Mouse (Mus musculus): ENCODE results near the gene Prr15. TPM values are rescaled to one million over a fixed set of nuclear protein-coding genes. Genes with fewer than 3 reads are reported as not detected.

The Prr15 gene
- 1 to 10 TPM; 1.3 to 1.8 TPM for total RNA-seq (2021)
- long read RNA-seq, experiment 1, result 0 reads
- long read RNA-seq, experiment 2, result 0 reads

DNA sequence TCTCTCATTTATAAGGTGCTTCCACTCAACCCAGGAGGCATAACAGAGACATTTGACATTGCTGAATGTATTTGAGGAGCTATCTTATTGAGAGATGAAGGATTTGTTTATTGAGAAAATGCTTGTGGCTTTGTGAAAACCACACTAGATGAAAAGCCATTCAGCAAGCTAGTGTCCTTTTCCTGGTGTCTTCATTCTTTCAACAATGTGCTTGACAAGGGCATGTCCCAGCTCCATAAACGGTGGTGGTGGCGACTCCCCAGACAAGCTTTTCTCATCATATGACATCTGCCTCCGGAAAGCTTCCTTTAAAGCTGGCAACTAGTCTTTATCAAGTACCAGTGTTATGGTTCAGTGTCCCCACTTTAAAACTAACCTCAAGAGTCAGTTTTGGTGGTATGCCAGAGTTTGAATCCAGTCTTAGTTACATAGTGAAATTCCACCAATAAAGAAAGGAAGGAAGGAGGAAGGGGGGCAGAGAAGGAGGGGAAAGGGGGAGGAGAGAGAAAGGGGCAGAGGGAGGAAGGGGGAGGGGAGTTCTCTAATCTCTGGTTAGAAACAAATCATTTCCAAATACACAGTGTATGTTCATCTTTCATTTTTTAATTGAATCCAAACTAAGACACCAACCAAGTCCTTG is at the start of gene Prr15:
Gene Prr15, plus strand, starts transcription at position 590 of the 640 bp plus-strand sequence.
- DNase-seq (ENCODE audit: low spot score in 2 of 2), result no peak
- intact Hi-C loops (cut with DNase I), result no loop called here

DNA sequence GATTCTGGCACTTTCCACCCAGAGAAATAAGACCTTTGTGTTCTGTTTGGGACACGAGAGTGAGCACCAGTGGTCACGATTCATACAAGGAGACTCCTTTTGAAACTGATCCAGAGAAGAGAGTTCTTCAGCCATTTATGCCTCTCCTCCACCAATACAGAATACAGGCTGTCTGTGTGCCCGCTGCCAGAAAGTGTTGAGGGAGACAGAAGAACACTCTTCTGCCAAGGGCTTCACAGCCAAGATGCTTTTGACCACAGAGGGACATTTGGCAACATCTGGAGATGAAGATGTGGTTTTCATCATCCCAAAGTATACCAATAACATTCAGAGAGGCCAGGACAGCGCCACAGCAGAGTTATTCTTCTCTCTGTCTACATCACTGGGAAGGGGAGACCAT is 48.4 kb upstream of the Prr15 start:
- intact Hi-C loops (cut with DNase I), result no loop called here
- peak in 1 of 2 experiments; percentile 40 for DNase-seq (ENCODE audit: low spot score in 2 of 2)

- DNase-seq (ENCODE audit: low spot score in 2 of 2), result no peak
- intact Hi-C loops (cut with DNase I), result no loop called here
These were observed 47.8 kb upstream of the Prr15 start for GRCm38 (mm10) chr6:54277828-54278227.

DNA sequence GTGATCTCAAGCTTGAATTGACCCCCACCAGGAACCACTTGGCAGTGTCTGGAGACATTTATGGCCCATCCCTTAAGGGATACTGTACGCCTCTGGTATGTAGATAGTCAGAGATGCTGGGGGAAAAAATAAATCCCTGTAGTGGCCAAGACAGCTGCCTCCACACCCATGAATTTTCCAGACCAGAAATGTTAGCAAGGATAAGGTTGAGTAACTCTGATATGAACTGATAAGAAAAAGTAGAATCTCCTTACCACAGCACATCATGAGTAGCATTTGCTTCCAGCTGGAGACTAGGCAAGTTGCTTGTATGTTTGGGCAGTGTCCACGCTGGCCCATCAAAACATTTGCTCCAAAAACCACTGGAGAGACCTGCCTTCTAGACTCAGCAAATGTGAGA is 47.0 kb upstream of the Prr15 start:
- no peak for DNase-seq (ENCODE audit: low spot score in 2 of 2)
- intact Hi-C loops (cut with DNase I), result no loop called here

DNA sequence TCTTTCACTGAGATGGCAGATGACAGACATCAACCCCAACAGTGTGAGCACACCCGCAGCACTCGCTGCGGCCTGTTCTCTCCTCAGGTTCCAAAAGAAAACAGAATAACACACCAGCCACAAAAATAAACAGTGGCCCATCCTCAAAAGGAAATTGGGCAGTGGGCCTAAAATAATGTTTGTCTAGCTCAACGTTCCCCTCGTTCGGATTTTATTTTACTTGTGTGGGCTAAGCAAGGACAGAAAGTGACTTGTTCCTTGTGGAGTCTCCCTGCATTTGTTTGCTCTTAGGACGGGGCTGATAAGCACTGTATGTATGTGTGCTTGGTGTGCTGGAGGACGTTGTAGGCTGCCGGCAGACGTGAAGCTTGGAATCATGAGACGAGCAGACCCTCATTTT is 46.2 kb upstream of the Prr15 start:
- intact Hi-C loops (cut with DNase I), result no loop called here
- no peak for DNase-seq (ENCODE audit: low spot score in 2 of 2)

DNA sequence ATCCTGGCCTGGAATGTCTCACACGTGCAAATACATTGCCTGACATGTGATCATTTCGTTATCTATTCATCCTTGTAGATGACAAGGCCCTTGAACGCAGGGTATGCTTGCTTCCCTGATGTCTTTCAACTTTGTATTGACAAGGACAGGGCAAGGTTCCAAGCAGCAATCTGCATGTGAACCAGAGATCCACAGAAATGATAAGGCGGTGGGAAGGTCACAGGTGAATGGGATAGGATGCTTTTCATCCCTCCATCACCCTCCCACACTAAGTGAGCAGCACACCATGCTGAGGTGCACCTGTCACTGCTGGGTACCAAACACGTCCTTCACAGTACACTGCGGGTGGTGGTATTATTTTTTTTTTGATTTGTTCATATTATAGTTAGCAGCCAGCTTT is 45.4 kb upstream of the Prr15 start:
- intact Hi-C loops (cut with DNase I), result no loop called here

DNA sequence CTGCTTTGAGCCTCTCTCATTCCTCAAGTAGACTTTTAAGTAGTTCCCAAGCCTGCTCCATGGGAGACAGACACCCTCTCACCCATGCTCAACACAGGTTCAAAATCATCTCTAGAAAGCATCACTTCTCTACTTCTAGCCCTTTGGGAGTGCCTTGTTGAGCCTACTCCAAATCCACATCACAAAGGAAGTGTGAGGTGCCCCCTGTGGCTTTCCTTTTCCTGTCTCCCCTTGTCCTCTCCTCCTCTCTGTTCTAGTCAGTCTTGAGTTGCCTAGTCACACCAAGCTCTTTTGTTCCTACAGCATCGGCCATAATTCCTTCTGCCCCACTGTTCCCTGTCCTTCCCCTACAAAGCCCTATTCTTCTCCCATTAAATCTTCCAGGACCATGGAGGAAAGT is 42.3 kb upstream of the Prr15 start:
- DNase-seq (ENCODE audit: low spot score in 2 of 2), result no peak
- intact Hi-C loops (cut with DNase I), result no loop called here

More for the DNA sequence above, 45.4 kb upstream of the Prr15 start:
- DNase-seq (ENCODE audit: low spot score in 2 of 2), result no peak

DNA sequence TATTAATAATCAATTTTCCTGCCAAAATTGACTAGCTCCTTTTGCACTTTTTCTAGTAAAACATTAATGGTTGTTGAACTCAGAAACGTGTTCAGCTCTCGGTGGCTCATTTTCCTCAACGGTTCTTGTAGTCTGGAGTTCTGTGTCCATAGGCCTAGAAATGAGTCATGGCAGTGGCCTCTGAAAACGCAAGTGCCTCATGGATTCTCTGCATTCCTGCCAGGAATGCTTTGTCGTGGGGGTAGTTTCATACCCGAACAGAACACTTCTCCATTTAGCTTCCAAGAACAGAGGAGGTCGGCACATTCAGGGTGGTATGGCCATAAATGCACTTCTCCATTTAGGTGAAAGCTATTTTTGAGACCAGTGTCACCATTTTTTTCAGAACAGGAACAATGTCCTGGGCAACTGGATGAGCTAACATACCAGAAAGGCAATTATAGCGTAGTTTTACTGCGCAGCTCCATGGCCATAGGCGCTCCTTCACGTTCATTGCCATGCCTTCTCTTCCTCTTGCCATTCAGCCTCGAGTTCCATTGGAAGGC is 41.4 kb upstream of the Prr15 start:
- no peak for DNase-seq (ENCODE audit: low spot score in 2 of 2)
- intact Hi-C loops (cut with DNase I), result no loop called here

GRCm38 (mm10) chr6:54286813-54287212 is 38.8 kb upstream of the Prr15 start:
- intact Hi-C loops (cut with DNase I), result no loop called here
- DNase-seq (ENCODE audit: low spot score in 2 of 2), result peak in 1 of 2 experiments; percentile 34

- DNase-seq (ENCODE audit: low spot score in 2 of 2), result no peak
- intact Hi-C loops (cut with DNase I), result no loop called here
These were observed 35.7 kb upstream of the Prr15 start for GRCm38 (mm10) chr6:54289774-54290500.

DNA sequence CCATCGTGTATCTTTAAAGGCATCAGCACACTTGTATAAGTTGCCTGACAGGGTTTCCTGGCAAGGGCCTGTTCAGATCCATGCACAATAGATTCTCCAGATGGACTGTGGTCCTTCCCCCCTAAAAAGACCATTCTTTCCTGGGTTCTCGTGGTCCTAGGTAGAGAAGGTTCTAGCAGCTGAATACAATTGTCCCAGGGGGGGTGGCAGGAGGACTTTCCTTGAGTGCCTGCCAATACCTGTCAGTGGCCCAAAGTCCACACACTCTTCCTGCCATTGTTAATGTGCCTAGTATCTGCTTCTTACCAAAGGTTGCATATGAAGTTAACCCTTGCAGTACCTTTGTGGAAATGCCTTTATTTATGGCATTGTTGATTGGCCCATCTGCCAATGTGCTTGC is 28.4 kb upstream of the Prr15 start:
- DNase-seq (ENCODE audit: low spot score in 2 of 2), result no peak
- intact Hi-C loops (cut with DNase I), result no loop called here

- no peak for DNase-seq (ENCODE audit: low spot score in 2 of 2)
These were observed 26.2 kb upstream of the Prr15 start for GRCm38 (mm10) chr6:54299417-54299816.

GRCm38 (mm10) chr6:54305777-54306176 is 19.9 kb upstream of the Prr15 start:
- intact Hi-C loops (cut with DNase I), result no loop called here
- DNase-seq (ENCODE audit: low spot score in 2 of 2), result no peak

More at GRCm38 (mm10) chr6:54299417-54299816, 26.2 kb upstream of the Prr15 start:
- intact Hi-C loops (cut with DNase I), result no loop called here

DNA sequence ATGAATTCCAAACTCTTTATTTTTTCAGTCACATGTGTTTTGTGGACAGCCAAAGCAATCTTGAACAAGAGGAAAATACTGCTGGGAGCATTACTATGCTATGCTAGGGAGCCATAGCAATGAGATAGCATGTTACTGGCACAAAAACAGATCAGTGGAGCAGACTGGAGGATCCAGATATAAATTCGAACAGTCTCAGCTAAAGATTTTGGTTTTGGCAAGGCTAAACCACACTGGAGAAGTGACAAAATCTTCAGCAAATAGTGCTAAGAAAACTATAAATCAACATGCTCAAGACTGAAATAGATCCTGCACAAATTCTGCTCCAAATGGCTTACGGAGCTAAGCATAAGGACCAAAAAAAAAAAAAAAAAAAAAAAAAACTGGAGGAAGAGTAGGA is 12.6 kb upstream of the Prr15 start:
- DNase-seq (ENCODE audit: low spot score in 2 of 2), result peak; percentile 22 to 61
- intact Hi-C loops (cut with DNase I), result no loop called here

GRCm38 (mm10) chr6:54318618-54319017 is 7.0 kb upstream of the Prr15 start:
- intact Hi-C loops (cut with DNase I), result no loop called here
- DNase-seq (ENCODE audit: low spot score in 2 of 2), result no peak

GRCm38 (mm10) chr6:54319198-54319597 is 6.4 kb upstream of the Prr15 start:
- DNase-seq (ENCODE audit: low spot score in 2 of 2), result no peak
- intact Hi-C loops (cut with DNase I), result no loop called here

DNA sequence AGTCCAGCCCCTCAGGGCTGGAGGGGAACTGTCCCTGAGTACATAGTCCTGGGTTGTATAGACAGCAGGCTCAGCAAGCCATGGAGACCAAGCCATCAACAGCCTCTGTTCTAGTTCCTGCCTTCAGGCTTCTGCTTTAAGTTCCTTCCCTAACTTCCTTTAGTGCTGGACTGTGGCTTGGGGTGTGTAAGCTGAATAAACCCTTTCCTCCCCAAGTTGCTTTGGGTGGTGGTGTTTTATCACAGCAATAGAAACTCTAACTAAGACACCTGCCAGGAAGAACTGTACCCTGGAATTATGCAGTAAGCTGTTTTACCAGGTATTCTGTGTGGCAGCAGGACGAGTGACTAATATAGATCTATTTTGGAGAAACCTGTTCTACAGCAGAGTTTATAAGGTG is 5.4 kb upstream of the Prr15 start:
- intact Hi-C loops (cut with DNase I), result no loop called here
- DNase-seq (ENCODE audit: low spot score in 2 of 2), result no peak

DNA sequence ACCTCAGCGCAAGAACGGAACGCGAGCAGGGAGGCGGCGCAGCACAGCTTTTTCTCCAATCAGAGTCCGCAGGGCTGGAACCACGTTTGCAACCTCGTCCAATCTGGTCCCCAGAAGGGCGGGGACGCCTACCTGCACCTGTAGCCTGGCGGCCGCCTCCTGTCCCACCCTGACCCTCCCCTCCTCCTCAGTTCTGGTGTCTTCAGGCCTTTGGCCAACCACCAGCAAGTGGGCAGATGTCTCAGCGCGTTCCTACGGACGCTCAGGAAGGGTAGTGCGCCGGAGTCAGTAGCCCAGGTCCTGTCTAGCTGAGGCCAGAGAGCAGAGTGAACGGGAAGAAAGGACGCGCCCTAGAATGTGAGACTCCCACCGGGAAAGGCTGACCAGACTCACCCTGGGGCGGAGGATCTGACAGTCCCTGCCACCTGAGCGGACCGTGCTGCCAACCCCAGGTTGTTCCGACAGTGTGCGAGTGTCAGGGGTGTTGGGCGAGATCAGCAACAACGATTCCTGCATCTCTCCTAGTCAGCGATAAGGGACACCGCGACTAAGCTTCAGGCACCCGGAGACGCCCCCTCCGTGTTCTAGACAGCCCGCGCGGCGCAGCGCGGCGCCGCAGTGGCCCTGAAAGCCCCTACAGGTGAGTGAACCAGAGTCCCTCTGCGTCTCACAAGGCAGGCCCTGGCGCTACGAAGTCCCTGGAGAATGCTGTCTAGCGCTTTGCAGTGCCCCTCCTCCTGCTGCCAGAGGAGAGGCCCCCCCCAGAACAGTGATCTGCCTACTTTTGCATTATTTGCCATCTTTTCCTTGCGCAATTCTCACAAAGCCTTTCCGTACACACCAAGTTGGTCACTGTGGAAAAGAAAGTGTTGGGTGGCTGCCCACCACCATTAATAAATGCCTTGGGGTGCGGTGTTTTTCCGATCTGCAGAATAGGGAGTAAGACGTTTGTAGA is 1.3 kb downstream of the Prr15 start:
- intact Hi-C loops (cut with DNase I), result no loop called here
- DNase-seq (ENCODE audit: low spot score in 2 of 2), result peak; percentile 52 to 69

DNA sequence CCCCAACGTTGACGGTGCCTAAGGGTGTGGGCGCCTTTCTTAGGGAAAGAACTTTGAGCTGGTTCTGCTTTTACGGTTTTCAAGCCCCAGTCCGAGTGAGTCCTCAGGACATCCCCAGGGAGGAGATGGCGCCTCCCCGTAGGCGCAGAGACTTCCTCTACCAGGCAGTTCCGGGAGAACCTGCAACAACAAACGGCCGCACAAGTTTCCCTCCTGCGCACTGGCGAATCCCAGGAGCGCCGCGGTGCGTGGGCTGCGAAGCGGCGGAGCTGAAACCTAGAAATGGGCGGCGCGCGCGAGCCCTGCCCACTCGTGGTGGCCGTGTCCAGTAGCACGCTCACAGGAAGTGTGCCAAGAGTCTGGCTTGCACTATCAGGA is 2.0 kb downstream of the Prr15 start:
- DNase-seq (ENCODE audit: low spot score in 2 of 2), result peak; percentile 43 to 59
- intact Hi-C loops (cut with DNase I), result no loop called here

GRCm38 (mm10) chr6:54328783-54329182 is 3.1 kb downstream of the Prr15 start:
- no peak for DNase-seq (ENCODE audit: low spot score in 2 of 2)
- intact Hi-C loops (cut with DNase I), result no loop called here
